Mouse (Mus musculus): Measurements from ENCODE around the gene Plcg1. TPM values are rescaled to one million over a fixed set of nuclear protein-coding genes. Genes with fewer than 3 reads are reported as not detected.

Plcg1 gene
- total RNA-seq, 1 experiment from 2014 or later = 35.5 TPM

- no peak for ATAC-seq (replicated peaks; ENCODE audit: low read depth, poor library complexity, severe bottlenecking)
Observed at GRCm38 (mm10) chr2:160767201-160767600, 36.1 kb downstream of the Plcg1 start.

GRCm38 (mm10) chr2:160768097-160768695, 37.1 kb downstream of the Plcg1 start:
- no peak for ATAC-seq (replicated peaks; ENCODE audit: low read depth, poor library complexity, severe bottlenecking)

GRCm38 (mm10) chr2:160768997-160769396, 37.9 kb downstream of the Plcg1 start:
- no peak for ATAC-seq (replicated peaks; ENCODE audit: low read depth, poor library complexity, severe bottlenecking)

DNA sequence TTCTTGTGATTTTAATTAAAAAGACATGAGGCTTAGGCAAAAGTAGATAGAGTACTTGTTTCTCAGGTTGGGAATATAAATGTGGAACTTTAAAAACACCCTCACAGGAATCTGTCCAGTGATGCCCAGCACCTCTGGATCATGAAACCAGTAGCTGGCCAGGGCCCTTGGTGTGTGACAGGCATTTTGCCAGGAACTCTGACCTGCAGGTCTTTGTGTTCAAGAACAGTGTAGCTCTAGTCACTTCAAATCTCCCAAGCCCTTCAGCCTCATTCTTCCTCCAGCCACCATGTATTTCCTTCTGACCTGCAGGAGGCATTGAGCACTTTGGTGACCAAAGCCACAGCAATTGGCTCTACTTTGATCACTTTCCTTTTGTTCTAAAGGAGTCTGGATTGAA, 39.3 kb downstream of the Plcg1 start:
- ATAC-seq (replicated peaks; ENCODE audit: low read depth, poor library complexity, severe bottlenecking) = no peak

DNA sequence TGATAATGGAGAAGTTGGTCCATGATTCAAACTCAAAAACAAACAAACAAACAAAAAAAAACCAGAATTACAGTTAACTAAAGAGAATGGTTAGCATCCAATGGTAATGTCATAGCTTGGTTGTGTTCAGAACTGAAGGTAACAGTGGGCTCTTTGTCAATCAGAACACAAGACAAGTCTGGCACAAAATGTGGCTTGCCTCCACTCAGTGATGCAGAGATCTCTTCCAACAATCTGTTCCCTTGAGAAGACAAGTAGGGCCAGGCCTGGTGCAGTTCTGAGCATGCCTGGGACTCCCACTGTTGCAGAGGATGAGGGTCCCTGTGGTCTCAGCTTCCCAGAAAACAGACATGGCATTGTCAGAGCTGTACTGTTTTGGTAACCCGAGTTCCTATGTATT, 39.8 kb downstream of the Plcg1 start:
- no peak for ATAC-seq (replicated peaks; ENCODE audit: low read depth, poor library complexity, severe bottlenecking)

- ATAC-seq (replicated peaks; ENCODE audit: low read depth, poor library complexity, severe bottlenecking) = 0 out of 2 replicates have a peak, but pooled peaks have one; percentile 8
Observed at GRCm38 (mm10) chr2:160771325-160772276, 40.5 kb downstream of the Plcg1 start.

DNA sequence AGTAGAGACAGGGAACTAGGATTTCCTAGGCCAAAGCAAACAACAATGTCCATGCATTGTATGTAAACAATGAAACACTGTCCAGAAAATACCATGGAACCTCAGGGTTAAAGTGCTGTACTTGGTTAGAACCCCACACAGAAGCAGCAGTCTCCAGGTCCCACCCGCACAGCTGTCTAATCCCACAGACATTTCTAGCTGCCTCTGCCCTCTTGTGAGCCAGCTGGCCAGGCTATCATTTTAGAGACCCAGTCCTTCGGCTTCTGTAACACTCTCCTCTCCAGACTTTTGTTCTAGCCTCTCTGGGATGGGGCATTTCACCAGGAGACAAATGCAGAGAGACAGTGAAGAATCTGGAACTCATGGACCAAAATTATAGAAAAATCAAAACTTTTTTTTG, 46.9 kb downstream of the Plcg1 start:
- ATAC-seq (replicated peaks; ENCODE audit: low read depth, poor library complexity, severe bottlenecking) = no peak

DNA sequence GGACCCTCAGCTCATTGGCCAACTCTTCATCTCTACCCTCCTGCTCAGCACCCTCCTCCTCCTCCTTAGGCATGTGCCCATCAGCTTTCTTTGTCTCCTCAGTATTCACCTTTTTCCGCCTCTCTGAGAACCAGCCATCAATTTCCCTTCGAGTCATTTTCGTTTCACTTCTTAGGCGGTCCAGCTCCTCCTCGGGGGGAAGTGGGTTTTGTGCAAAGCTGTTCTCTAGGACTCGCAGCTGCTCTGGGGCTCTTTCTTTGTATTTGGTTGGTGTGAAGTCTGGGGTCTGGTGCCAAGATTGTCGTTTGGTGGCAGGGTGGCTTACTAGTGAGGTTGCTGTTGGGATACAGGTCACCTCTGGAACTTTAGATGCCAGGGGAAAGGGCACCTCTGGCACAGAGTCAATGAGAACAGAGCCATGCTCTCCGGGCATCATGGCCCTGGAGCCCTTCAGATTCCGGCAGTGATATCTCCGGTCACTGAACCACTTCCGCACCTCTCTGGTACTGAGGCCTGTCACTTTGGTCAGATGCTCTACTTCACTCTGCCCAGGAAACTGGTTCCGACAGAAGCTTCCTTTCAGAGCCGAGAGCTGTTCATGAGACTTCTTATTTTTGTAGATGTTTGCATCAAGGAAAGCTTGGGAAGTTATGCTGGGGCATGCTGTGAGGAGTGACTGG, 49.2 kb downstream of the Plcg1 start:
- peak; percentile 57 for ATAC-seq (replicated peaks; ENCODE audit: low read depth, poor library complexity, severe bottlenecking)

- ATAC-seq (replicated peaks; ENCODE audit: low read depth, poor library complexity, severe bottlenecking) = no peak
Observed at GRCm38 (mm10) chr2:160780834-160781219, 49.7 kb downstream of the Plcg1 start.

- ATAC-seq (replicated peaks; ENCODE audit: low read depth, poor library complexity, severe bottlenecking) = 0 out of 2 replicates have a peak, but pooled peaks have one; percentile 25
Observed at GRCm38 (mm10) chr2:160786333-160786732, 55.2 kb downstream of the Plcg1 start.

DNA sequence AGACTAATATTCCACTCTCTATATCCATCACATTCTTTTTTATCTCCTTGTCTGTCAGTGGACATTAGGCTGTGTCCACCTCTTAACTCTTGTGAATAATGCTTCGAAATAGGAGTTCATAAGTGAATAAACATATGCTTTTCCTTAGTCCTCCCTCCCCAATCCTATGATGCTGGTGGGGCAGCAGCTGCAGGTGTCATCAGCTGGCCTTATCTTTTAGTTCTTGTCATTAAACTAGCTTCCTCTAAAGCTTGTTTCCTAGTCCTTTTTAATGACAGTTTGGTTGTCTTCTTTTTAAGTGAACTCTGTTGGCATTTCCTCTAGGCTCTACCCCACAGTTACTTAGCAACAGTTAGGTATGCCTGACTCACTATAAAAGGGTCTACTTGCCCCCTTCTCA, 57.9 kb downstream of the Plcg1 start:
- ATAC-seq (replicated peaks; ENCODE audit: low read depth, poor library complexity, severe bottlenecking) = no peak

DNA sequence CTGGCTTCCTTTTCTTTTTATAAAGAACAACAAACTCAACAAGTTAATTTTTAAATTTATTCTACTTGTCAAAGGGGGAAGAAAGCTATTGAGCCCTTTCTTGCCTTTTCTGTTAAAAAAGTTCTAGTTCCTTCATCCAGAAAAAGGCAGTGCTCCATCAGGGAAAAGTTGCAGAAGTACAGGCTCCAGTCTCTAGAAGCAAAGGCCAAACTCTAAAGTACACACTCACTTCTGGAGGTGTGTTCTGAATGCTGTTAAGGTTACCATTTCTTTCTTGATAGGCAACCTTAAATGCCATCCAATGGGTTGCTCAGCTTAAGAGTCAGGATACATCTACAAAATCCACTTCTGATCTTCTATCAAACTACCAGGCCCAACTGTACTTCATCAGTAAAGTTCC, 58.6 kb downstream of the Plcg1 start:
- ATAC-seq (replicated peaks; ENCODE audit: low read depth, poor library complexity, severe bottlenecking) = no peak

DNA sequence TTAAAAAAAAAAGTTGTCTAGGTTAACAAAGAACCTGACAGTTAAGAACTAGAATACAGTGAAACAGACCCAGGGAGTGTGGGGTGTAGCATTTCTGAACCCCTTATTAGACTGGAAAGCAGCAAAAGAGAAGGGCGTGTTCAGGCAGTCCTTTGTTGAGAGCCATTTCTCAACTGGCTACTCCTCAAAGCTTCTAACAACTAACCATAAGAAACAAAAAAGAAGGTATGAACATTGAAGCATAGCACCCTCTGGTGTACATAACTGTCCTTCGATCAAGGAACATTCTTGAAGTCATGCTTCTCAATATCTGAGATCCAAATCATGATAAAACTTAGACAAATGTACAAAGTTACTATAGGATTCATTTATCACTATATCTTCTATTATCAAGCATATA, 62.0 kb downstream of the Plcg1 start:
- peak; percentile 83 for ATAC-seq (replicated peaks; ENCODE audit: low read depth, poor library complexity, severe bottlenecking)

GRCm38 (mm10) chr2:160796973-160797372, 65.9 kb downstream of the Plcg1 start:
- ATAC-seq (replicated peaks; ENCODE audit: low read depth, poor library complexity, severe bottlenecking) = no peak

DNA sequence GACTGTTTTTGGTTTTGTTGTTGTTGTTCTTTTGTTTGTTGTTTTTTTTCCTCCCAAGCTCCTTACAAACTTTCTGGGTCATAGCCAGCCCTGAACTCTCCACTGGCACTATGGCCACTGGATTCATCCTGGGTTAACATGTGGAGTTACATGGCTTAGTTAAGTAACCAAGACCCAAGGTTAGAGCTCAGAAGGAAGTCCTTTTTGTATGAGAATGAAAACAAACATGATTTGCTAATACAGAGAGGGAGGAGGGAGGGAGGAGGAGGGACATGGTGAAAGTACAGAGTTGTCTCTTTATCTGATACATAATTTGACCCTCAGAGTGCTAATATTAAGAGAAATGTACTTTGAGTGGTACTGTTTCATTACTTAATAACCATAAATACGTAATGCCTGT, 67.1 kb downstream of the Plcg1 start:
- ATAC-seq (replicated peaks; ENCODE audit: low read depth, poor library complexity, severe bottlenecking) = no peak

DNA sequence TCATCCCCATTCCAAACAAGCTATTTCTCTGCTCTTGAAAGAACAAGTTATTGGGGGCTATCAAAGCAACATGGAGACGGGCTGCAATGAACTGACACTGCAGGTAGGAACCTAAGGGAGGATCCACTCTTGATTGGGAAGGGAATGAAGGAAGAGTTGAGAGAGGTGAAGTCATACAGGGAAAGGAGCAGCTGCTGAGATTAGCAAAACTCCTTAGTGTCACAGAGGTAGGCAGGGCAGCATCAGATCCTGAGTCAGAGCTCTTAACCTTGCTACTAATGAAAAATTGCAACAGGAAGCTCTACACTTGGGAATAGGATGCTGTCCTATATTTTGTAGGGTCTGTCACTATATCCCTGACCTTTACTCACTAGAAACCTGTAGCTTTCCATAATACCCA, 69.9 kb downstream of the Plcg1 start:
- no peak for ATAC-seq (replicated peaks; ENCODE audit: low read depth, poor library complexity, severe bottlenecking)

GRCm38 (mm10) chr2:160802326-160802725, 71.2 kb downstream of the Plcg1 start:
- no peak for ATAC-seq (replicated peaks; ENCODE audit: low read depth, poor library complexity, severe bottlenecking)

- no peak for ATAC-seq (replicated peaks; ENCODE audit: low read depth, poor library complexity, severe bottlenecking)
Observed at GRCm38 (mm10) chr2:160804794-160805527, 73.9 kb downstream of the Plcg1 start.

DNA sequence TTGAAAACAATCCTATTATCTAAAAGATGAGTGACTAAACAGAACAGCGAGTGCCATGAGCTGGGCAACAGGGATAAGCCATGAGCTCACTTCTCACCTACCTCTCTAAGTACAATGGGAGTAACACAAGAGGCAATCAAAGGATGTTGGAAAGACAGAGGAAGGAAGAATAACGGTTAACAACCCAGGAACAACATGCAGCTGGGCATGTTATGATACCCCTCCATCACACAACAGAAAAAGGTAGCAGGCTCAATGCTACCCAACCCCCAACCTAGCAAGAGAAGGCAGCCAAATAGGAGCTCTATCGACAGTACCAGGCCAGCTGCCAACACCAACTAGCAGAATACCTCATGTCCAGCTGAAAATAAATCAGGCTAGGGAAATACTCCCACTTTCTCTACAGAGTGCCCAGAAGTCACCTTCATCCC, 75.0 kb downstream of the Plcg1 start:
- no peak for ATAC-seq (replicated peaks; ENCODE audit: low read depth, poor library complexity, severe bottlenecking)

- no peak for ATAC-seq (replicated peaks; ENCODE audit: low read depth, poor library complexity, severe bottlenecking)
Observed at GRCm38 (mm10) chr2:160810376-160810775, 79.3 kb downstream of the Plcg1 start.
